Mouse (Mus musculus): Measurements from ENCODE around the gene Pip4k2a. TPM values are rescaled to one million over a fixed set of nuclear protein-coding genes. Genes with fewer than 3 reads are reported as not detected.

Pip4k2a gene
- polyA plus RNA-seq, 1 experiment from 2014 or later = 10.7 TPM

GRCm38 (mm10) chr2:18861607-18862158 lies 136.2 kb downstream of the Pip4k2a start:
- WGBS = 87% methylated on average over 5 of the region's 5 CpGs
- H3K4me1 ChIP-seq = peaks cover 14% of the 10 kb centered on the region
- H3K27me3 ChIP-seq (replicated peaks) = no peaks in the 10 kb centered on the region
- H3K36me3 ChIP-seq (replicated peaks) = no peaks in the 10 kb centered on the region; the same call in 1 of the 2 replicates
- H3K4me3 ChIP-seq = no peak overlapping the region
- H3K27ac ChIP-seq = no peak overlapping the region
- no peak overlapping the region for H3K4me2 ChIP-seq
- no peak for ATAC-seq (replicated peaks)
- H3K9me3 ChIP-seq = no peaks in the 10 kb centered on the region
- H3K9ac ChIP-seq = no peak overlapping the region

DNA sequence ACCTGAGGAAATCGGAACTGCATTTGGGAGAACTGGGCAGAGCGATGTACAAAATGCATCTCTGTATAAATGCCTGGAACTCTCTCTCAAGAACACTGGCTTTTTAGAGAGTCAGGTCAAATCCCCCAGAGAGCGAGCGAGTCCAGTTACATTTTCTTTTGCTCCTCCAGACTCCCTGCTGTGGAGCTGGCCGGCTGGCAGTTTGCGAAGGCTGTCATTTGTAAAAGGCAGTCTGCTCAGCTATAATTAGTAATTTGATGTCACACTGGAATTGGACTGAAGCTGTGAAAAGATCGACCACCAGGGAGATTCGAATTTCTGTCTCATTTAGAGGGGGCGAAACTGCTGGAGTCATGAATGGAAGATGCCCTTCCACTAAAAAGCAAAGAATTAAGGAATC lies 137.2 kb downstream of the Pip4k2a start:
- Histone ChIP-seq H3K36me3 (replicated peaks) (no peaks in the 10 kb centered on the region; the same call in 1 of the 2 replicates), H3K9ac (no peak overlapping the region), H3K4me1 (peaks cover 17% of the 10 kb centered on the region), H3K4me3 (no peak overlapping the region), H3K27ac (no peak overlapping the region), H3K27me3 (replicated peaks) (no peaks in the 10 kb centered on the region), H3K4me2 (no peak overlapping the region), H3K9me3 (no peaks in the 10 kb centered on the region)
- no peak for ATAC-seq (replicated peaks)
- 12% methylated on average over 9 of the region's 9 CpGs for WGBS

DNA sequence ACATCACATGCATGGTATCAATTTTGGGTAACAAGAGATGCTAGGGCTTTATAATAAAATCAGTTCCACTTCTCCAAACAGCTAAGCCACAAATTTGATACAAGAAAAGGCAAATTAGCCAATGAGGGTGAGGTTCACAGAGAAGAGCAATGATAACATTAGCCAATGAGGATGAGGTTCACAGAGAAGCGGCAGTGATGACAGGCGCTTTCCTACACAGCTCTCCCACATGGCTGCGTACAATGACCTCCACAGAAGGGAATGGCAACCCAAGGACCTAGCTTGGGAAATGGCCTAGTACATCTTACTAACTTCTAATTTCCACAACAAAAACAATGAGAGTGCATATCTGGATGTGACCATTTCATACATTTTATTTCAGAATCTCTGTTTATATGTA lies 140.0 kb downstream of the Pip4k2a start:
- H3K27me3 ChIP-seq (replicated peaks) = no peaks in the 10 kb centered on the region
- 85% methylated on average over 3 of the region's 3 CpGs for WGBS
- H3K27ac ChIP-seq = no peak overlapping the region
- H3K4me1 ChIP-seq = peaks cover 17% of the 10 kb centered on the region
- no peaks in the 10 kb centered on the region; the same call in 1 of the 2 replicates for H3K36me3 ChIP-seq (replicated peaks)
- no peak overlapping the region for H3K4me2 ChIP-seq
- peak; percentile 59; the same call in 1 of the 2 replicates for ATAC-seq (replicated peaks)
- no peak overlapping the region for H3K4me3 ChIP-seq
- H3K9ac ChIP-seq = no peak overlapping the region
- H3K9me3 ChIP-seq = no peaks in the 10 kb centered on the region

GRCm38 (mm10) chr2:18856461-18856860 lies 141.5 kb downstream of the Pip4k2a start:
- ATAC-seq (replicated peaks) = no peak

GRCm38 (mm10) chr2:18855246-18855645 lies 142.7 kb downstream of the Pip4k2a start:
- 66% methylated on average over 8 of the region's 8 CpGs for WGBS

More at GRCm38 (mm10) chr2:18856461-18856860, 141.5 kb downstream of the Pip4k2a start:
- Histone ChIP-seq H3K4me1 (peaks cover 17% of the 10 kb centered on the region), H3K9ac (no peak overlapping the region), H3K9me3 (no peaks in the 10 kb centered on the region), H3K27ac (no peak overlapping the region), H3K27me3 (replicated peaks) (no peaks in the 10 kb centered on the region), H3K4me2 (no peak overlapping the region), H3K4me3 (no peak overlapping the region), H3K36me3 (replicated peaks) (no peaks in the 10 kb centered on the region)
- 29% methylated on average over 13 of the region's 13 CpGs for whole genome bisulfite sequencing

DNA sequence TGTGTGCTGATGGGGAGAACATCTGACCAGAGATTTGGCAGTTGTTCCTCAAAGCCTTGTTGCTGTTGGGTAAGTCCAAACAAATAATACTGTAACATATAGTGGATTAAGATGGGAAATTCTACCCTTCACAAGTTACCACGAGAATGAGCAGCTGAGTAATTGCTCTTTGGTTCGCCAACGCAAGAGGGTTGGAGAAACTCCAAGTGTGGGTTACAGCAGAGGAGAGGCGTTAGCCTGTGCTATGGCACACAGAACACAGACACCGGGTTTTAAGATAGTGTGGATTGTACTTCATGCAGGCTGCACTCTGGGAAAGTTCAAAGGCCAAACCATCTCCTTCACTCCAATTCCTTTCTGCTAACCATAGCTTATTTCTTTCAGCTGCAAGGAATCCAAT lies 144.6 kb downstream of the Pip4k2a start:
- Histone ChIP-seq H3K36me3 (replicated peaks) (no peaks in the 10 kb centered on the region), H3K27ac (no peak overlapping the region), H3K4me3 (no peak overlapping the region), H3K9ac (no peak overlapping the region), H3K27me3 (replicated peaks) (no peaks in the 10 kb centered on the region), H3K4me1 (0 out of 2 replicates have a peak, but pooled peaks cover 2% of the 10 kb centered on the region), H3K9me3 (no peaks in the 10 kb centered on the region), H3K4me2 (no peak overlapping the region)
- WGBS = 91% methylated on average over 5 of the region's 5 CpGs
- no peak for ATAC-seq (replicated peaks)

More at GRCm38 (mm10) chr2:18855246-18855645, 142.7 kb downstream of the Pip4k2a start:
- Histone ChIP-seq H3K9ac (no peak overlapping the region), H3K27me3 (replicated peaks) (no peaks in the 10 kb centered on the region), H3K27ac (no peak overlapping the region), H3K36me3 (replicated peaks) (no peaks in the 10 kb centered on the region), H3K9me3 (no peaks in the 10 kb centered on the region), H3K4me1 (peaks cover 5% of the 10 kb centered on the region), H3K4me2 (no peak overlapping the region), H3K4me3 (no peak overlapping the region)
- ATAC-seq (replicated peaks) = no peak

- no peaks in the 10 kb centered on the region for H3K9me3 ChIP-seq
- no peak overlapping the region for H3K27ac ChIP-seq
- H3K9ac ChIP-seq = no peak overlapping the region
- peak; percentile 53; the same call in 1 of the 2 replicates for ATAC-seq (replicated peaks)
- no peaks in the 10 kb centered on the region for H3K36me3 ChIP-seq (replicated peaks)
- H3K4me2 ChIP-seq = no peak overlapping the region
- WGBS = 39% methylated on average over 8 of the region's 8 CpGs
- H3K27me3 ChIP-seq (replicated peaks) = no peaks in the 10 kb centered on the region
- no peak overlapping the region for H3K4me3 ChIP-seq
- H3K4me1 ChIP-seq = no peaks in the 10 kb centered on the region
Observed at GRCm38 (mm10) chr2:18850657-18851056, 147.3 kb downstream of the Pip4k2a start.

DNA sequence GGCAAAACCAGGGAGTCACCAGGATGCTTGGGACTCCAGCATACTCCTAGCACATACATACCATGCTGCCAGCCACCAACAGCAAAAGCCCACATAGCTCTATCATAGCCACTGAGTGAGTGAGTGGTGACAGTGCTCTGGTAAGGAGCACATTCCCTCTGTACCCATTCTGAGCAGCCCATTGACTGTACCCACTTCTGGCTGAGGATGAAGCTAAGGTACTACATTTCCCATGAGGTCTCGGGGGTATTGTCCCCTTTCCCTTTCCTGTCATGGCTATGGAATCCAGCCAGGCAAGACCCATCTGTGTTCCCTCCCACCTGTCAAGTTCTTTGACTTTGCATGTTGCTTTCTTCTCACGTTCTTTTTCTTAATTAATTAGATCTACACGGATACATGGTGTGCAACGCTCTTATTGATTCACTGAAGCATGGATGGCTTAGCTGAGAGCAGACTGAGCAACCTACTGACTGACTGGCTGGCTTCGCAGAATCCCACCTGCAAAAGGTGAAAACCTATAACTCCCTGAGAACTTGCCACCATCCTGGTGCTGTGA lies 149.8 kb downstream of the Pip4k2a start:
- no peaks in the 10 kb centered on the region for H3K4me1 ChIP-seq
- H3K27ac ChIP-seq = no peak overlapping the region
- no peaks in the 10 kb centered on the region for H3K9me3 ChIP-seq
- no peak for ATAC-seq (replicated peaks)
- no peak overlapping the region for H3K4me3 ChIP-seq
- H3K36me3 ChIP-seq (replicated peaks) = no peaks in the 10 kb centered on the region; the same call in 1 of the 2 replicates
- H3K9ac ChIP-seq = no peak overlapping the region
- 79% methylated on average over 5 of the region's 5 CpGs for WGBS
- no peaks in the 10 kb centered on the region for H3K27me3 ChIP-seq (replicated peaks)
- H3K4me2 ChIP-seq = no peak overlapping the region

DNA sequence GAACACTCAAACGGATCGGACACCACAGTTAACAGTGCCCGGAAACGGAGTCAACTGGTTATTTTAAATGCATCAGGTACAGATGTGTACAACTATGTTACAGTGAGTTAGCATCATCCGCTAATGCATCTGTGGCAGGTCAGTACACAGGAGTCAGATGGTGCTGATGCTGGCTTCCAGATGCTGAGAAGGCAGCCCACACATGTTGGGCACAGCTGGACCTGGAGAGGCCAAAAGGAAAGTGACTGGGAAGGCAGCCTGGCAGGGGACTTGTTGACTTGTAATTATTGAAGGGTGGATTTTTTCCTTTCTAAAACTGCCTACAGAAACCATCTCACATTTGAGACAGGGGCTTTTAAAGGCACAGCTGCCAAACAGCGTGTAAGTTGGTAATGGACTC lies 155.4 kb downstream of the Pip4k2a start:
- no peak overlapping the region for H3K4me2 ChIP-seq
- H3K27ac ChIP-seq = no peak overlapping the region
- no peaks in the 10 kb centered on the region for H3K9me3 ChIP-seq
- WGBS = 89% methylated on average over 6 of the region's 6 CpGs
- no peaks in the 10 kb centered on the region for H3K27me3 ChIP-seq (replicated peaks)
- no peak overlapping the region for H3K9ac ChIP-seq
- no peaks in the 10 kb centered on the region for H3K4me1 ChIP-seq
- ATAC-seq (replicated peaks) = no peak
- H3K4me3 ChIP-seq = no peak overlapping the region
- H3K36me3 ChIP-seq (replicated peaks) = no peaks in the 10 kb centered on the region; the same call in 1 of the 2 replicates

GRCm38 (mm10) chr2:18841051-18841450 lies 156.9 kb downstream of the Pip4k2a start:
- no peaks in the 10 kb centered on the region; the same call in 1 of the 2 replicates for H3K36me3 ChIP-seq (replicated peaks)

GRCm38 (mm10) chr2:18839532-18839931 lies 158.4 kb downstream of the Pip4k2a start:
- Histone ChIP-seq H3K36me3 (replicated peaks) (no peaks in the 10 kb centered on the region), H3K9me3 (no peaks in the 10 kb centered on the region), H3K27me3 (replicated peaks) (no peaks in the 10 kb centered on the region), H3K4me2 (no peak overlapping the region), H3K4me1 (no peaks in the 10 kb centered on the region), H3K27ac (no peak overlapping the region), H3K4me3 (no peak overlapping the region), H3K9ac (no peak overlapping the region)
- WGBS = 92% methylated on average over 4 of the region's 4 CpGs
- no peak for ATAC-seq (replicated peaks)

More at GRCm38 (mm10) chr2:18841051-18841450, 156.9 kb downstream of the Pip4k2a start:
- no peak for ATAC-seq (replicated peaks)
- Histone ChIP-seq H3K4me3 (no peak overlapping the region), H3K9me3 (no peaks in the 10 kb centered on the region), H3K4me2 (no peak overlapping the region), H3K9ac (no peak overlapping the region), H3K27ac (no peak overlapping the region), H3K4me1 (no peaks in the 10 kb centered on the region), H3K27me3 (replicated peaks) (no peaks in the 10 kb centered on the region)
- WGBS = 87% methylated on average over 8 of the region's 8 CpGs

GRCm38 (mm10) chr2:18835266-18835908 lies 162.5 kb downstream of the Pip4k2a start:
- Histone ChIP-seq H3K27me3 (replicated peaks) (no peaks in the 10 kb centered on the region), H3K36me3 (replicated peaks) (no peaks in the 10 kb centered on the region), H3K4me2 (no peak overlapping the region), H3K4me1 (no peaks in the 10 kb centered on the region), H3K9me3 (no peaks in the 10 kb centered on the region), H3K4me3 (no peak overlapping the region), H3K27ac (no peak overlapping the region), H3K9ac (no peak overlapping the region)
- 88% methylated on average over 12 of the region's 12 CpGs for WGBS
- no peak for ATAC-seq (replicated peaks)
